Mouse (Mus musculus): ENCODE measurements around the gene Vangl2.

DNA sequence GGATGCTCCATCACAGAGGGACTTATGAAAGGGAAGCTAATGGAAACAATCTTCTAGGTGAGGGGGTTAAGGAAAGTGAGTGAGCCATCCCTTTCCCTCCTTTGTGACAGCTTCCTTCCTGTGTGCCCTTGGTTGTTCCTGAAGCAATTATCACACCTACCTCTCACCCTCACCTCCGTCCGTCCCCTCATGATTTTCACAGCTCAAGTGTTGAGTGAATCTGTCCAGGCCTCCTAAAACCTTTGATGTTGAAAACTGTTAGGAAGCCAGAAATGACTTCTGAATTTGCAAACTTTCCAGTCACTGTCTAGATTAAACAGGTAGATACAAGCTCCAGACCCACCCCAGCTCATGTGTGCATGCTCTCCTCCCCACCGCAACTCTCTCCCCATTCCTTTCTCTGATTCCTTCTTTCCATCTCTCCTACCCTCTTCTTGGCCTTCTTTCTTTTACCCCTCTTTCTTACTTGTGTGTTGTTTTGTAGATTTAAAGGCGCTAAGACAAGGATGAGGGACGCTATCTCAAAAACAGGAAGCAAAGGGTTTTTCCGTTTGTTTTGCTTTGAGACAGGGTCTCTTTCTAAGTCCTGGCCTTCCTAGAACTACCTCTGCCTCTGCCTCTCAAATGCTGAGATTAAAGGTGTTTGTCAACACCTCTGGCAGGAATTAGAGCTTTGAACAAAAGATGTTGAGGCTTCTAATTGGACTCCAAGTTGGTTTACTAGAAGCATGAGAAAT, 62.0 kb downstream of the Vangl2 start:
- no peak for TF ChIP-seq CTCF (IDR thresholded peaks at IDR 0.05; ENCODE audit: low read depth, low read length)
- TF ChIP-seq POLR2A (IDR thresholded peaks at IDR 0.05; ENCODE audit: extremely low read depth, insufficient read depth, low read length) = no peak

Measured in liver, adult 2 months (tissue).